Mouse (Mus musculus) erythroblast, embryonic 14.5 days (primary cell): ENCODE measurements around the gene Evl.

Experiments
- GATA1 ChIP-seq: IDR thresholded peaks from 2 replicates; pipeline ENCODE4 v1.6.1; 2012; ENCODE audit warnings: low read length, inconsistent platforms, mixed read lengths
- TAL1 ChIP-seq: IDR thresholded peaks from 3 replicates; pipeline ENCODE4 v1.6.1; 2012; ENCODE audit warnings: low read length, inconsistent platforms, mixed read lengths

GRCm38 (mm10) chr12:108635501-108635900 is 81.0 kb downstream of the Evl start:
- no peak for TF ChIP-seq GATA1
- TF ChIP-seq TAL1, result no peak
